Mouse (Mus musculus) G1E-ER4 (cell line): Measurements from ENCODE around the gene Cbx3. TPM values are rescaled to one million over a fixed set of nuclear protein-coding genes. Genes with fewer than 3 reads are reported as not detected.

Experiments used
- GATA1 ChIP-seq: IDR thresholded peaks from one replicate; pipeline ENCODE4 v1.8.0; 2012; ENCODE audit warnings: low read length, inconsistent platforms
- polyA plus RNA-seq: library from polyadenylated mRNA; stranded (reverse); fragments of >175 nt; gene quantifications from 2 replicates; pipeline ENCODE4 v1.2.3, GENCODE M21; 2012

Cbx3 gene
- polyA plus RNA-seq, 1 experiment: 75.0 TPM

GRCm38 (mm10) chr6:51497321-51498111 is 27.4 kb downstream of the Cbx3 start:
- no peak for TF ChIP-seq GATA1

GRCm38 (mm10) chr6:51505671-51506070 is 35.5 kb downstream of the Cbx3 start:
- no peak for TF ChIP-seq GATA1

- no peak for TF ChIP-seq GATA1
These were observed 37.4 kb downstream of the Cbx3 start for GRCm38 (mm10) chr6:51507556-51507955.

DNA sequence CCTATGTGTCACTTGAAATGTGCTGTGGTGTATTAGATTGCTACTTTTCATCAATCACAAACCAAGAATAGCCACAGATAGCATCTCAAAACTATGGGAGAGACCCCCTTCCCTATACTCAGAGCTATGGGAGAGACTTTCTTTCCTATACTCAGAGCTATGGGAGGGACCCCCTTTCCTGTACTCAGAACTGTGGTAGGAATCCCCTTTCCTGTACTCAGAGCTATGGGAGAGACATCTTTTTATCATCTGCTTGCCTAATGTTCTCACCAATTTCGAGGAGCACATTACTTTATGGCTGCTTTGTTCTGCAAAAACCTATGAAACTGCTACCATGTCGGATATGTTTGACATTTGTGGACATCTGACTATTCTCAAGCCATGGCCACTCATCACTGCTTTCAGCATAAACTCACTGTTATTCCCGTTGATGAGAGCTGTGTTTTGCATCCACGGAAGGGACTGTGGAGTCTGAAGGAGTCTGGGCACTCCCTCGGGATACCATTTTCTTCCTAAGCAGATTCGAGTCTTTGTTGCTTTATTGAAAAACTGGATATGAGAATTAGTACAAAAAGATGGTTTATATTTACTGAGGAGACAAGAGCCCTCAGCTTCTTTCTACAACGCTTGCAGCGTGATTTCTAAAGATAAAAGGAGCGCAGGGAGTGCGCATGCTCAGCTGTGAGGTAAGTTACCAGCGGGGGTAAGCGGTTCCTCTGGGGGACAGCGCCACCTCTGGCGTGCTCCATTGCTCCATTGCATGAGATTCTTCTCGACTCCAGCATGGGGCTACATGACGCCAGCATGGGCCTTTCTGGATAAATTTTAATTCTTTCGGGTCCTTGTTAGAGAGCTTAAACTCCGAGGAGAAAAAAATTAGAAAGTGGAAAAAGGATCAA is 38.8 kb downstream of the Cbx3 start:
- no peak for TF ChIP-seq GATA1

GRCm38 (mm10) chr6:51510094-51510493 is 39.9 kb downstream of the Cbx3 start:
- no peak for TF ChIP-seq GATA1

DNA sequence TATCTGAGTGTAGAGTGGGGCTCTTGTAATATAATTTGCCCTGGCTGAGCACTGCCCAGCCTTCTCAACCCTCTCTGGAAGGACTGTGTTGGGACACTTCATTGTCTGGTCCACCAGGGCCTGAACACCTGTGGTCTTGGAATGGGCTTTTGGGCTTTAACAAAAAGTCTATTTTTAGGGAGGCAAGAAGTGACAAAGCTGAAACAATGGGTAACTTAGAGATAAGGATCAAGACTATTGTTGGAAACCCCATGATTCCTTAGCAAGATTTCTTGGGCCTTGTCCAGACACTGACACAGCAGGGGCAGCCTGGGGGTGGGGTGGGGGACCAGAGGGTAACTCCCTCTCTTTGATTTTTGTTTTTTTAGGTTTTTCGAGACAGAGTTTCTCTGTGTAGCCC is 40.8 kb downstream of the Cbx3 start:
- no peak for TF ChIP-seq GATA1

- TF ChIP-seq GATA1: no peak
These were observed 43.6 kb downstream of the Cbx3 start for GRCm38 (mm10) chr6:51513745-51514144.

DNA sequence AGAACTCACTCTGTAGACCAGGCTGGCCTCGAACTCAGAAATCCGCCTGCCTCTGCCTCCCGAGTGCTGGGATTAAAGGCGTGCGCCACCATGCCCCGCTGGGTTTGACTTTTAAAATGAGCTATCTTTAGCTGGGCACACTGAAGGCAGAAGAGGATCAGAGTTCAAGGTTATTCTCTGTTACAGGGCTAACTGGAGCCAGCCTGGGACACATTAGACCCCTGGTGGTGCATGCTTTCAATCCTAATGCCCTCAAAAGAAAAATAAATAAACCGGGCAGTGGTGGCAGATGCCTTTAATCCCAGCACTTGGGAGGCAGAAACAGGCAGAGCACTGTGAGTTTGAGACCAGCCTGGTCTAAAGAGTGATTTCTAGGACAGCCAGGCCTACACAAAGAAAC is 44.7 kb downstream of the Cbx3 start:
- TF ChIP-seq GATA1: no peak

- TF ChIP-seq GATA1: no peak
These were observed 53.1 kb downstream of the Cbx3 start for GRCm38 (mm10) chr6:51523310-51523709.

DNA sequence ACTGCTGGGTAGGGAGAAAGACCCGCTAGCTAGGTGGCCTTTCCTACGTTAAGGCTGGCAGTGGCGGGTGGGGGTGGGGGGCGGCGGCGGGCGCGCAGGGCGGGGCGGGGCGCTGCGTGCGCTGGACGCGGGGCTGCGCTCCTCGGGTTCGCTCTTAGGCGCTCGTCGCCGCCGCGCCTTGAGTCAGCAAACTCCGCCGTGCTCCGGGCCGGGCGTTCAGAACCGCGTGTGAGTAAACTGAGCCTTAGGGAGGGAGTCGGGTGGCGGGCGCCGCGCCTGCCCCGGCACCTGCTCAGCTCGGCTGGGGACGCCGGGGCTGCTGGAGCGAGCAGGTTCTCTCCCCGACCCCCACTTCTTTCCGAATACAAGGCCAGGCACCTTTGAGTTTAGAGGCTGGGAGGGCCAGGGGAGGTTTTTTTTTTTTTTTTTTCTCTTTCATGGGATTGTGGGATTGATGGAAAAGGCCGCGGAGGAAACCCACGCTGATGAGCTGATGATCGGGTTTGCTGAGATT is 53.7 kb downstream of the Cbx3 start, which contains the start of gene Snx10:
Gene Snx10, plus strand, starts transcription at position 95 of the 514 bp plus-strand sequence.
- no peak for TF ChIP-seq GATA1

- TF ChIP-seq GATA1: no peak
These were observed 54.3 kb downstream of the Cbx3 start for GRCm38 (mm10) chr6:51524321-51524931.

- no peak for TF ChIP-seq GATA1
These were observed 54.8 kb downstream of the Cbx3 start for GRCm38 (mm10) chr6:51525001-51525400.

- no peak for TF ChIP-seq GATA1
These were observed 59.3 kb downstream of the Cbx3 start for GRCm38 (mm10) chr6:51529457-51529856.

Other genes starting within 250 kb of the Cbx3 start
- not detected in 2 replicates for gene Nfe2l3, start 37.7 kb upstream of the Cbx3 start, polyA plus RNA-seq
- 406 and 434 TPM in 2 replicates for gene Hnrnpa2b1, start 466 bp upstream of the Cbx3 start, polyA plus RNA-seq
- not detected in 2 replicates for gene Snx10, start 53.5 kb downstream of the Cbx3 start, polyA plus RNA-seq